Mouse (Mus musculus): ENCODE measurements around the gene Srarp. TPM values are rescaled to one million over a fixed set of nuclear protein-coding genes. Genes with fewer than 3 reads are reported as not detected.

Srarp gene
- polyA plus RNA-seq, 1 experiment = not detected

DNA sequence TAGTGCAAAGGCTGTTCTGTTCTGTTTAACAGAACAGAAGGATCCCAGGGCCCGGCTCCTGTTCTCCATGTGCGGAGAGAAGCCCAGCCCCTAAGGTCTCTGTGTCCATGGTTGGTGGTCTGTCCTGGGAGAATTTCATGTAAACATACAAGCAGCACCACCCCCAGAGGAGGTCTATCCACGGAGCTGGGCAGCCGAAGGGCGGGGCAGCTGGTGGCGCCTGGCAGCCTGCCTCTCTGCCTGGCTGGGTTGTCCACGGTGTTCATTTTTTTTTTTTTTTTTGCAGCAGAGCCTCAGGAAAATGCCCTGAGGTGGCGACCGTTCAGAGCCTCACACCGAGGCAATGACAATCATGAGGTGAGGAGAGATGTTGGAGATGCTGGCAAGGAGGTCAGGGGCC is 32.7 kb upstream of the Srarp start:
- TF ChIP-seq FLI1 (IDR thresholded peaks at IDR 0.05; ENCODE audit: low read length) = no peak
- TF ChIP-seq GATA1 (IDR thresholded peaks at IDR 0.05; ENCODE audit: borderline replicate concordance, low read length) = no peak
- Histone ChIP-seq H3K36me3 (replicated peaks; ENCODE audit: low read length) (peaks cover 99% of the 10 kb centered on the region), H3K9me3 (peaks cover 24% of the 10 kb centered on the region), H3K4me1 (peaks cover 11% of the 10 kb centered on the region; the same call in 1 of the 2 replicates), H3K4me3 (replicated peaks) (no peak overlapping the region), H3K27me3 (replicated peaks) (no peaks in the 10 kb centered on the region)

DNA sequence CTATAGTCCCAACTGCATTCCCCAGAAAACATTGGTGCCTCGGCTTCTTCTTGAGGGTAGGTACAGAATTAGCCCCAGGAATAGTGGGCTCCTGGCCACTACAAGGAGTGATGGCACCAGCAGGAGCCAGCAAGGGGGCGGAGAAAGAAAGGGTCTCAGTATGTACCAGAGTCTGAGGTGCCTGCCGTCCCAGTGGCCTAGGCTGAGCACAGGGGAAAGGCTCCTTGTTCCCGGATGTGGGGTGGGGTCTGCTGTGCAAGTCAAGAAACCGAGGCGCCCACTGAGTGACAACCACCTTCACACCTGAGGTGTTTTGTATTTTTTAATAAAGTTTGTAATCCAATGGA is 31.6 kb upstream of the Srarp start:
- H3K4me1 ChIP-seq = peaks cover 11% of the 10 kb centered on the region; the same call in 1 of the 2 replicates
- TF ChIP-seq GATA1 (IDR thresholded peaks at IDR 0.05; ENCODE audit: borderline replicate concordance, low read length) = no peak
- no peak for TF ChIP-seq FLI1 (IDR thresholded peaks at IDR 0.05; ENCODE audit: low read length)
- H3K27me3 ChIP-seq (replicated peaks) = no peaks in the 10 kb centered on the region
- H3K4me3 ChIP-seq (replicated peaks) = no peak overlapping the region
- peaks cover 99% of the 10 kb centered on the region for H3K36me3 ChIP-seq (replicated peaks; ENCODE audit: low read length)
- peaks cover 14% of the 10 kb centered on the region for H3K9me3 ChIP-seq

DNA sequence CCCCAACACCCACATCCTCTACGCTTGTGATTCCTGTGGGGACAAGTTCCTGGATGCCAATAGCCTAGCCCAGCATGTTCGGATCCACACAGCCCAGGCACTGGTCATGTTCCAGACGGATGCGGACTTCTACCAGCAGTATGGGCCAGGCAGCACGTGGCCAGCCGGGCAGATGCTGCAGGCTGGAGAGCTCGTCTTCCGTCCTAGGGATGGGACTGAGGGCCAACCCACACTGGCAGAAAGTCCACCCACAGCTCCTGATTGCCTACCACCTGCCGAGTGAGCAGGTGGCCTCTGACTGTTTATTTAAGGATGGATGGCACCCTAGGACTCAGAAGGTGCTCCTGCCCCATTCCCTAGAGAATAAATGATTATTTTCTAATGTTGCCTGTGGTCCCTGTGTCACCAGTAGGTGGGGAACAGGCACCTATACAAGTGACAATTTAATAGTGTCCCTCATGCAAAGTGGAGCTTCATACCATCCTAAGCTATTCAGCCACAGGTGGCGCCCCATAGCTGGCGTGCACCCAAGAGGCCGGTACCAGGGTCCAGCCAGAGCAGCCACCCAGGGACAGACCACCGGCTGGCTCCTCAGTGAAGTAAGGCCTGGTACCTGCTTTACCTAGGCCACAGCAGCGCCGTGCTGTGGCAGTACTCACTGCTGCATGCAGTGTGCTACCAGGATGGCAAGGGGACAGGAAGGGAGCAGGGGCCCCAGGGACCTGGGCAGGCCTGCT is 31.1 kb upstream of the Srarp start:
- peaks cover 11% of the 10 kb centered on the region; the same call in 1 of the 2 replicates for H3K4me1 ChIP-seq

DNA sequence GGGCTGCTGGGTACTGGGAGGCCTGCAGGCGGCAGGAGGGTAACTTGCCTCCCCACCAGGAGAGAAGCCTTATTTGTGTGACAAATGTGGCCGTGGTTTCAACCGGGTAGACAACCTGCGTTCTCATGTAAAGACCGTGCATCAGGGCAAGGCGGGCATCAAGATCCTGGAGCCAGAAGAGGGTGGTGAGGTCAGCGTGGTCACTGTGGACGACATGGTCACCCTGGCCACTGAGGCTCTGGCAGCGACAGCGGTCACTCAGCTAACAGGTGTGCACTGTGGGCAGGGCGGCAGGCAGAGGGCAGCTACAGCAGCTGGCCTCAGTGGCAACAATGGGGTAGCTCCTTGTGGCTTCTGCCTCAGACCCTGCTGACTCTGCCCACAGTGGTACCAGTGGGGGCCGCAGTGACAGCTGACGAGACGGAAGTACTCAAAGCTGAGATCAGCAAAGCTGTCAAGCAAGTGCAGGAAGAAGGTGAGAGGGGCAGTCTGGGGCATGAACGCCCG is 30.4 kb upstream of the Srarp start:
- H3K4me3 ChIP-seq (replicated peaks) = peak overlapping the region; percentile 67
- H3K36me3 ChIP-seq (replicated peaks; ENCODE audit: low read length) = peaks cover 99% of the 10 kb centered on the region

More for the DNA sequence above, 31.1 kb upstream of the Srarp start:
- Histone ChIP-seq H3K27me3 (replicated peaks) (no peaks in the 10 kb centered on the region), H3K36me3 (replicated peaks; ENCODE audit: low read length) (peaks cover 99% of the 10 kb centered on the region), H3K4me3 (replicated peaks) (no peak overlapping the region), H3K9me3 (peaks cover 9% of the 10 kb centered on the region)
- TF ChIP-seq FLI1 (IDR thresholded peaks at IDR 0.05; ENCODE audit: low read length) (no peak), GATA1 (IDR thresholded peaks at IDR 0.05; ENCODE audit: borderline replicate concordance, low read length) (no peak)

DNA sequence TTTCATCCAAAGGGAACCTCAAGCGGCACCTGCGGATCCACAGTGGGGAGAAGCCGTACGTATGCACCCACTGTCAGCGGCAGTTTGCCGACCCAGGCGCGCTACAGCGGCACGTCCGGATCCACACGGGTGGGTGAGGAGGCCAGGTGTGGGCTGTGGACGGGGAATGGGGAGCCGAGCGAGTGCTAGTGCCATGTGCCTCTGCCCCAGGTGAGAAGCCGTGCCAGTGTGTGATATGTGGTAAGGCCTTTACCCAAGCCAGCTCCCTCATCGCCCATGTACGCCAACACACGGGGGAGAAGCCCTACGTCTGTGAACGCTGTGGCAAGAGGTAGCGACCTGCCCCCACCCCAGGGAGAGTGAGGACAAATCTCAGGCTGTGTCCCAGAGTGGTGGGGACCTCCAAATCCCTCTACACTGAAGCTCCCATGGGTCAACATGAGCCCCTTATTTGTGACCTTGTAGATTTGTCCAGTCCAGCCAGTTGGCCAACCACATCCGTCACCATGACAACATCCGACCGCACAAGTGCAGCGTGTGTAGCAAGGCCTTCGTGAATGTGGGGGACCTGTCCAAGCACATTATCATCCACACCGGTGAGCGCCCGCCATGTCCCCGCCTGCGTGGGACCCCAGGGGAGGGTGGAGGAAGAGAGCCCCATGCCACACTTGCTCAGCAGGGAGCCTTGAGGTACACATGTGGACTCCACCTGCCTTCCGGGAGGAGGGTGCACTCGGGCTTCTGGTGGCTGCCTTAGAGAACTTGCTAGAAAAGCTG is 29.8 kb upstream of the Srarp start:
- no peak for TF ChIP-seq FLI1 (IDR thresholded peaks at IDR 0.05; ENCODE audit: low read length)
- TF ChIP-seq GATA1 (IDR thresholded peaks at IDR 0.05; ENCODE audit: borderline replicate concordance, low read length) = no peak
- no peaks in the 10 kb centered on the region for H3K27me3 ChIP-seq (replicated peaks)
- peaks cover 98% of the 10 kb centered on the region for H3K36me3 ChIP-seq (replicated peaks; ENCODE audit: low read length)
- H3K4me1 ChIP-seq = peaks cover 21% of the 10 kb centered on the region
- H3K4me3 ChIP-seq (replicated peaks) = peak overlapping the region; percentile 0
- H3K9me3 ChIP-seq = no peaks in the 10 kb centered on the region

More for the DNA sequence above, 30.4 kb upstream of the Srarp start:
- no peaks in the 10 kb centered on the region for H3K27me3 ChIP-seq (replicated peaks)
- peaks cover 18% of the 10 kb centered on the region for H3K4me1 ChIP-seq
- H3K9me3 ChIP-seq = peaks cover 2% of the 10 kb centered on the region; the same call in 1 of the 2 replicates
- TF ChIP-seq FLI1 (IDR thresholded peaks at IDR 0.05; ENCODE audit: low read length) = no peak
- TF ChIP-seq GATA1 (IDR thresholded peaks at IDR 0.05; ENCODE audit: borderline replicate concordance, low read length) = no peak

DNA sequence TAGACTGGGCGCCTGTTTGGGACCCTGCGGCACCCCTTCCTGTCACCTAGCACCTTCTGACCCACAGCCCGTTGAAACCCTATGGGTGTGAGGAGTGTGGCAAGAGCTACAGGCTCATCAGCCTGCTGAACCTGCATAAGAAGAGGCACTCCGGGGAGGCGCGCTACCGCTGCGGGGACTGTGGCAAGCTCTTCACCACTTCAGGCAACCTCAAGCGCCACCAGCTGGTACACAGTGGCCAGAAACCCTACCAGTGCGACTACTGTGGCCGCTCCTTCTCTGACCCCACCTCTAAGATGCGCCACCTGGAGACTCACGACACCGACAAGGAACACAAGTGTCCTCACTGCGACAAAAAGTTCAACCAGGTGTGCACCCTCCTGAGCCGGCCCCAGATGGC is 28.8 kb upstream of the Srarp start:
- H3K9me3 ChIP-seq = no peaks in the 10 kb centered on the region
- H3K27me3 ChIP-seq (replicated peaks) = no peaks in the 10 kb centered on the region
- H3K36me3 ChIP-seq (replicated peaks; ENCODE audit: low read length) = peaks cover 98% of the 10 kb centered on the region
- H3K4me3 ChIP-seq (replicated peaks) = no peak overlapping the region
- H3K4me1 ChIP-seq = peaks cover 31% of the 10 kb centered on the region
- TF ChIP-seq FLI1 (IDR thresholded peaks at IDR 0.05; ENCODE audit: low read length) (no peak), GATA1 (IDR thresholded peaks at IDR 0.05; ENCODE audit: borderline replicate concordance, low read length) (no peak)

DNA sequence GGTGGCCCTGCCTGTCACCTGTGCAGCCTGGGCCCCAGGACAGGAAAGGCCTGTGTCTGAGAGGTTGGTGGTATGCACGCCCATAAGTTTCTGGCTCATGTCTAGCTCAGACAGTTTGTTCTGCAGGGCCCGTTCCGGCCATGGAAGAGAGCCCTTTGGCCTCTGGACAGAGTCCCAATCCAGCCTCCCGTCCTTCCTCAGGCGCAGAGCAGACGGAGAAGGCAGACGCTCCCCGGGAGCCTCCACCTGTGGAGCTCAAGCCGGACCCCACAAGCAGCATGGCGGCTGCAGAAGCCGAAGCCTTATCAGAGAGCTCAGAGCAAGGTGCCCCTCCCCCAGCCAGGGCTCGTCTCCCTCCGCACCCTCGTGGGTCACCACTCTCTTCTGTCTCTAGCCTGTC is 27.6 kb upstream of the Srarp start:
- no peaks in the 10 kb centered on the region for H3K9me3 ChIP-seq
- no peak overlapping the region for H3K4me3 ChIP-seq (replicated peaks)
- H3K4me1 ChIP-seq = peaks cover 35% of the 10 kb centered on the region
- no peak for TF ChIP-seq GATA1 (IDR thresholded peaks at IDR 0.05; ENCODE audit: borderline replicate concordance, low read length)
- TF ChIP-seq FLI1 (IDR thresholded peaks at IDR 0.05; ENCODE audit: low read length) = no peak
- H3K27me3 ChIP-seq (replicated peaks) = no peaks in the 10 kb centered on the region
- H3K36me3 ChIP-seq (replicated peaks; ENCODE audit: low read length) = peaks cover 96% of the 10 kb centered on the region

DNA sequence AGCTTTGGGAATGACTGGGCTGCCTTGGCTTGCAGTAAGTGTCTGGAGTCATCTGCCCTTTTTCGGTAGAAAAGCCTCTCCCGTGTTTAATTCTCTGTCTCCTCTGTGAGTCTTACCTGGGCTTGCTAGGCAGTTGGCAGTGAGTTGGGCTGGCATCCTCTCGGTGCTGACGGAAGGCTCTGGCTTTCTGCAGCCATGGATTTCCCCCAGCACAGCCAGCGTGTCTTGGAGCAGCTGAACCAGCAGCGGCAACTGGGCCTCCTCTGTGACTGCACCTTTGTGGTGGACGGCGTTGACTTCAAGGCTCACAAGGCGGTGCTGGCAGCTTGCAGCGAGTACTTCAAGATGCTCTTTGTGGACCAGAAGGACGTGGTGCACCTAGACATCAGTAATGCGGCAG is 25.7 kb upstream of the Srarp start:
- Histone ChIP-seq H3K27me3 (replicated peaks) (no peaks in the 10 kb centered on the region), H3K9me3 (no peaks in the 10 kb centered on the region), H3K4me3 (replicated peaks) (peak overlapping the region; percentile 25), H3K4me1 (peaks cover 42% of the 10 kb centered on the region), H3K36me3 (replicated peaks; ENCODE audit: low read length) (peaks cover 85% of the 10 kb centered on the region)
- TF ChIP-seq FLI1 (IDR thresholded peaks at IDR 0.05; ENCODE audit: low read length) (no peak), GATA1 (IDR thresholded peaks at IDR 0.05; ENCODE audit: borderline replicate concordance, low read length) (no peak)

DNA sequence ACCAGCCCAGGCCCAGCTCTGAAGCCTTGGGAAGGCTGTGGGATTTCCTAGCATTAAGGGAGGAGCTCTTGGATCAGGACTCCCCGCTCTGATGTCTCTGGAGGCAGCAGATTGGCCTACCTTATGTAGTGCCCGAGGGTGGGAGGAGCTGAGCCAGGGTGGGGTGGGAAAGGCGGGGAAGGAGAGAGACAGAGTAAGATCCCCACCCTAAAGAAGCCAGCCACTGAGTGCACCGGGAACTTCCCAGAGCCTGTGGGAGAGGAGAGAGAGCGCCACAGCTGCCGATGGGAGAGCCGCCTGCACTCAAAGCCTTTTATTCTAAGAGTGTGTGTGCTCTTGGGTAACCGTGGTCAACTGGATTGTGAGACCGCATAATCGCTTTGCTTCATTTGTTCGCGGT is 25.2 kb upstream of the Srarp start:
- no peak overlapping the region for H3K4me3 ChIP-seq (replicated peaks)
- no peak for TF ChIP-seq GATA1 (IDR thresholded peaks at IDR 0.05; ENCODE audit: borderline replicate concordance, low read length)
- TF ChIP-seq FLI1 (IDR thresholded peaks at IDR 0.05; ENCODE audit: low read length) = no peak
- H3K4me1 ChIP-seq = peaks cover 43% of the 10 kb centered on the region
- H3K36me3 ChIP-seq (replicated peaks; ENCODE audit: low read length) = peaks cover 85% of the 10 kb centered on the region
- no peaks in the 10 kb centered on the region for H3K9me3 ChIP-seq
- no peaks in the 10 kb centered on the region for H3K27me3 ChIP-seq (replicated peaks)

DNA sequence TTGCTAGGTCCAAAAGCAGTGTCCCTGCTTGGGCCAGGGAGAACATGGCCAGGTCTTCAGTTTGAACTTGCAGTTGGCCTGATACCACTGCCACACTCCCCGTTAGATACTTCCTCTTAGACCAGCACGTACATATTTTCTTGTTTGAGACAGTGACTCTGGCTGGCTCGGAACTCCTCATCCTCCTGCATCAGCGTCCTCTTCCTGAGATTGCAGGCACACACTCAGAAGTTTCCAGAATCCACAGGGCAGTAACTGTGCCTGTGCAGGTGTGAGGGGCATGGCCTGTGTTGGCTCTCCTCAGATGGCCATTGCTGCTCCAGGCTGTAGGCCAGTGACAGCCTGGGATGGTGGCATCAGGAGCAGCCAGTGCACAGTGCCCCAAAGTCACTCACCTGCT is 24.6 kb upstream of the Srarp start:
- peaks cover 47% of the 10 kb centered on the region for H3K4me1 ChIP-seq
- no peak for TF ChIP-seq FLI1 (IDR thresholded peaks at IDR 0.05; ENCODE audit: low read length)
- TF ChIP-seq GATA1 (IDR thresholded peaks at IDR 0.05; ENCODE audit: borderline replicate concordance, low read length) = no peak
- no peak overlapping the region for H3K4me3 ChIP-seq (replicated peaks)
- H3K36me3 ChIP-seq (replicated peaks; ENCODE audit: low read length) = peaks cover 84% of the 10 kb centered on the region
- H3K27me3 ChIP-seq (replicated peaks) = no peaks in the 10 kb centered on the region
- H3K9me3 ChIP-seq = no peaks in the 10 kb centered on the region
